ENCODE assay signal across 8 mouse cellular contexts in the genomic region with DNA sequence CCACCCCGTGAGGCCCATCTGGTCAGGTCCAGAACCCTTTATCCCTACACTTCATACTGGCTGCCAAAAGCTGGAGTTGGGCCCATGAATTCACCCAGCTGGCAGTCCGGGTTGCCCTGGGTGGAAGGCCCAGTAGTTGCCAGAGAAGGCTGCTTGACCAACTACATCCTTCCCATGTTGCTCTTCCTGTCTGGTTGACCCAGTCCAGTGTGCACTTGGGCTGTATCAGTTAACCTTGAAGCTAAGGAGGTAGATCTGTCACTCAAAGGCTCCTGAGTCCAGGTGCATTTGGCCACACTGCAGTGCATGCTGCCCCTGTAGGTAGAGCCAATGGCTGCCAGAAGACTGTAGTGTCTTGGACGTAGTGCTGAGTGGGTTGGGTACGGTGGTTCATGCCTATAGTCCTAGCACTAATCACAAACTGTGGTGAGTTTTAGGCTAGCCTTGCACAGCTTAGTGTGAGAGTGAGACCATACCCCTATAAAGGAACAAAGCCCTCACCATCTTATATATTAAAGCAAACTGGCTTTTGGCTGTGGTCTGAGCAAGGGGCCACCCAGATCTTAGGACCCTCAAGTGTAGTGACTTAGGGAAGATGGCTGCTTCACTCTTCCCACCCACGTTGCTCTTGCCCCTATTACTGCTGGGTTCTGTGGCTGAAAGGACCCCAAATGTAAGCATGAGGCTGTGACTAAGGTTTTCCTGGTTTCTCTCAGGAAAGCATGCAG. TPM values are rescaled to one million over a fixed set of nuclear protein-coding genes. Genes with fewer than 3 reads are reported as not detected.
DNase-seq lines count a peak whose midpoint lies in the region; ATAC-seq and TF ChIP-seq lines count a peak whose summit lies in the region.

No protein-coding gene starts in this region.

- H3K27ac ChIP-seq in left cerebral cortex, adult 2 months, result peak overlapping the region; percentile 90
- peak overlapping the region; percentile 99 for H3K27ac ChIP-seq in heart, adult 2 months
- H3K27ac ChIP-seq in kidney, embryonic 15.5 days, result peak overlapping the region; percentile 99

- TF ChIP-seq CTCF in left cerebral cortex, adult 2 months (IDR thresholded peaks at IDR 0.05), result no peak
- TF ChIP-seq CTCF in heart, adult 2 months (IDR thresholded peaks at IDR 0.05), result no peak

- no peak overlapping the region for H3K4me3 ChIP-seq in left cerebral cortex, adult 2 months
- no peak overlapping the region for H3K4me3 ChIP-seq in heart, adult 2 months
- H3K4me3 ChIP-seq in kidney, embryonic 15.5 days (replicated peaks), result peak overlapping the region; percentile 77
- H3K4me3 ChIP-seq in myocyte, result peak overlapping the region; percentile 90

- peaks cover 6% of the 10 kb centered on the region for H3K4me1 ChIP-seq in heart, adult 2 months (ENCODE audit: control insufficient read depth, insufficient read depth, low read length)
- peaks cover 23% of the 10 kb centered on the region for H3K4me1 ChIP-seq in kidney, embryonic 15.5 days

- no peak for TF ChIP-seq EP300 in heart, adult 2 months (IDR thresholded peaks at IDR 0.05; ENCODE audit: insufficient read depth, low read depth, low read length)

- no peaks in the 10 kb centered on the region for H3K27me3 ChIP-seq in heart, adult 2 months (ENCODE audit: control insufficient read depth, insufficient read depth, low read length)
- no peaks in the 10 kb centered on the region for H3K27me3 ChIP-seq in kidney, embryonic 15.5 days
- H3K27me3 ChIP-seq in myocyte (ENCODE audit: control insufficient read depth, insufficient read depth, insufficient read length), result no peaks in the 10 kb centered on the region

- no peak for DNase-seq in left cerebral cortex, adult 2 months (ENCODE audit: extremely low spot score in 1 of 2, low spot score in 2 of 2)
- no peak for DNase-seq in left cerebral cortex, postnatal 36 days (ENCODE audit: low spot score in 2 of 2)
- peak; percentile 43 for DNase-seq in NIH3T3 (ENCODE audit: low read depth)
- peak in 1 of 2 experiments; percentile 60 for DNase-seq in heart, adult 2 months
- DNase-seq in frontal cortex, postnatal 25 days (ENCODE audit: low spot score in 2 of 2), result no peak

- H3K4me2 ChIP-seq in kidney, embryonic 15.5 days, result peak overlapping the region; percentile 89
- peak overlapping the region; percentile 88 for H3K4me2 ChIP-seq in myocyte (ENCODE audit: low read depth)

- no peaks in the 10 kb centered on the region for H3K9me3 ChIP-seq in kidney, embryonic 15.5 days (replicated peaks)

- no peak overlapping the region for H3ac ChIP-seq in myocyte (ENCODE audit: control insufficient read depth, insufficient read length)

- 69% methylated on average over 5 of the region's 5 CpGs for WGBS in heart, adult 2 months
- WGBS in kidney, embryonic 15.5 days, result 75% methylated on average over 5 of the region's 5 CpGs

- H3K79me2 ChIP-seq in heart, adult 2 months (replicated peaks; ENCODE audit: control insufficient read depth, insufficient read depth, low read length), result no peaks in the 10 kb centered on the region
- H3K79me2 ChIP-seq in myocyte (ENCODE audit: control insufficient read depth, insufficient read depth), result peaks cover 11% of the 10 kb centered on the region

- peaks cover 3% of the 10 kb centered on the region; the same call in 1 of the 2 replicates for H3K36me3 ChIP-seq in heart, adult 2 months (ENCODE audit: control insufficient read depth, insufficient read depth, low read length)
- H3K36me3 ChIP-seq in kidney, embryonic 15.5 days, result peaks cover 44% of the 10 kb centered on the region
- H3K36me3 ChIP-seq in myocyte (ENCODE audit: control insufficient read depth, insufficient read depth), result peaks cover 17% of the 10 kb centered on the region

- intact Hi-C loops in left cerebral cortex, adult 2 months (cut with DNase I), result no loop called here
- intact Hi-C loops in left cerebral cortex, postnatal 36 days (cut with DNase I), result loop anchor here (2.0 to 5.0 kb wide), 2 partner anchors 92 to 216 kb away; no protein-coding TSS in a partner anchor
- intact Hi-C loops in heart, adult 2 months (cut with DNase I), result loop anchor here (2.0 kb wide), 1 partner anchor 216 kb away; no protein-coding TSS in a partner anchor

- no peak for TF ChIP-seq POLR2A in heart, adult 2 months (IDR thresholded peaks at IDR 0.05; ENCODE audit: insufficient read depth, low read depth, low read length)
- TF ChIP-seq POLR2A in myocyte (IDR thresholded peaks at IDR 0.05; ENCODE audit: insufficient read length, low read depth), result no peak

- no peak for ATAC-seq in kidney, embryonic 15.5 days (replicated peaks; ENCODE audit: low FRiP score)
- ATAC-seq in monocyte, adult 5-6 weeks (replicated peaks; ENCODE audit: insufficient number of reproducible peaks, low FRiP score, low TSS enrichment, poor library complexity, severe bottlenecking), result no peak

- H3K9ac ChIP-seq in heart, adult 2 months (ENCODE audit: low read depth, low read length), result peak overlapping the region; percentile 37
- H3K9ac ChIP-seq in kidney, embryonic 15.5 days, result peak overlapping the region; percentile 63

TF ChIP-seq in myocyte, 11 proteins besides CTCF, POLR2A, EP300 and RAD21:
- TF ChIP-seq TCF12 (IDR thresholded peaks at IDR 0.05; ENCODE audit: insufficient read depth, poor library complexity, severe bottlenecking) (no peak), E2F4 (IDR thresholded peaks at IDR 0.05; ENCODE audit: insufficient read depth) (no peak), MAX (IDR thresholded peaks at IDR 0.05; ENCODE audit: low read depth) (no peak), REST (IDR thresholded peaks at IDR 0.05; ENCODE audit: insufficient read depth, insufficient read length) (no peak), TCF3 (IDR thresholded peaks at IDR 0.05; ENCODE audit: insufficient read length, low read depth) (no peak), CEBPB (IDR thresholded peaks at IDR 0.05; ENCODE audit: insufficient read depth, poor library complexity, severe bottlenecking) (no peak), SRF (IDR thresholded peaks at IDR 0.05; ENCODE audit: control insufficient read depth, insufficient read length, low read depth) (no peak), USF1 (IDR thresholded peaks at IDR 0.05; ENCODE audit: low read depth) (no peak), MYOD1 (IDR thresholded peaks at IDR 0.05; ENCODE audit: control insufficient read depth in 1 of 3, insufficient read length in 2 of 3, low read depth in 2 of 3) (no peak), POLR2AphosphoS2 (IDR thresholded peaks at IDR 0.05; ENCODE audit: insufficient read length, low read depth) (no peak), MYOG (IDR thresholded peaks at IDR 0.05; ENCODE audit: control insufficient read depth in 1 of 3, insufficient read depth in 1 of 3, insufficient read length in 2 of 3, low read depth in 2 of 3) (no peak)
TF ChIP-seq in myocyte: peak in this region for 0.

RNA-seq across cellular contexts. Expression of a gene that starts 1.5 kb away (rescaled TPM):
- total RNA-seq in left cerebral cortex, adult 2 months (2021), result 10 to 100 TPM; 22.5 to 24.3 TPM
- 10 to 100 TPM; 23.9 to 28.3 TPM for total RNA-seq in left cerebral cortex, postnatal 36 days (2021)
- total RNA-seq in heart, adult 2 months (2021), result 10 to 100 TPM; 19.3 to 23.3 TPM
- 15.7 and 19.8 TPM in 2 replicates for polyA plus RNA-seq in heart, adult 2 months (2012; rRNA removed)
- 13.7 and 14.7 TPM in 2 replicates for polyA plus RNA-seq in kidney, embryonic 15.5 days (2015; fragmentation: Nextera tagmentation; extraction: Ambion mirVana)
- 45.9 TPM for polyA plus RNA-seq in myocyte (2012; fragmentation: generic; extraction: Trizol)
- total RNA-seq in monocyte, adult 5-6 weeks (2017), result 346 to 394 TPM (median 381 TPM) in 3 replicates

Comparison
In these comparisons a context has a peak if more than half of its experiments do, and no peak if none do; other contexts are left out.
1. H3K4me3 ChIP-seq: peak in kidney, embryonic 15.5 days (single experiment) and myocyte (single experiment); none in left cerebral cortex, adult 2 months (single experiment) and heart, adult 2 months (single experiment).
2. RNA of a gene that starts 1.5 kb away (total RNA-seq): 346 to 394 TPM in monocyte, adult 5-6 weeks; 23.9 to 28.3 TPM in left cerebral cortex, postnatal 36 days, 22.5 to 24.3 TPM in left cerebral cortex, adult 2 months and 19.3 to 23.3 TPM in heart, adult 2 months; every median in the first group is over 10 times any median in the second.
3. Peak in every context shown above with its lines, with median percentiles within 50 percentile points of each other: H3K27ac ChIP-seq.